Mouse (Mus musculus) T-helper 2 cell (primary cell): ENCODE measurements around the gene Clec4f.
"Not testable (repeated sequence)": the region's sequence is repeated elsewhere in the genome, so short reads cannot be mapped to it uniquely, and the experiment has no call there.

Experiments
- in situ Hi-C: fragments of 300-600 bp; cut with MboI, MseI; formaldehyde crosslinking; loops from one replicate; pipeline ENCODE4 v1.15.1; 2025; ENCODE audit warnings: high pct_unique_total_duplicates

Clec4f gene

GRCm38 (mm10) chr6:83634106-83634505 is 21.9 kb downstream of the Clec4f start:
- in situ Hi-C loops, result not testable (repeated sequence)

GRCm38 (mm10) chr6:83631815-83632214 is 24.2 kb downstream of the Clec4f start:
- in situ Hi-C loops, result no loop called here

GRCm38 (mm10) chr6:83626781-83627180 is 29.2 kb downstream of the Clec4f start:
- in situ Hi-C loops, result no loop called here

GRCm38 (mm10) chr6:83619955-83620354 is 36.0 kb downstream of the Clec4f start:
- in situ Hi-C loops, result no loop called here

- in situ Hi-C loops, result no loop called here
Measured at GRCm38 (mm10) chr6:83617581-83618335, 38.2 kb downstream of the Clec4f start.

- in situ Hi-C loops, result no loop called here
Measured at GRCm38 (mm10) chr6:83616512-83616911, 39.5 kb downstream of the Clec4f start.

- in situ Hi-C loops, result no loop called here
Measured at GRCm38 (mm10) chr6:83614469-83614868, 41.5 kb downstream of the Clec4f start.

GRCm38 (mm10) chr6:83612976-83613375 is 43.0 kb downstream of the Clec4f start:
- in situ Hi-C loops, result no loop called here

GRCm38 (mm10) chr6:83599636-83600174 is 56.3 kb downstream of the Clec4f start:
- in situ Hi-C loops, result loop anchor here (5.0 kb wide), 1 partner anchor 53 kb away; no protein-coding TSS in a partner anchor

- in situ Hi-C loops, result no loop called here
Measured at GRCm38 (mm10) chr6:83599060-83599550, 56.9 kb downstream of the Clec4f start.

- in situ Hi-C loops, result no loop called here
Measured at GRCm38 (mm10) chr6:83598646-83599045, 57.3 kb downstream of the Clec4f start.

- in situ Hi-C loops, result no loop called here
Measured at GRCm38 (mm10) chr6:83597988-83598387, 58.0 kb downstream of the Clec4f start.

- in situ Hi-C loops, result no loop called here
Measured at GRCm38 (mm10) chr6:83595035-83595434, 61.0 kb downstream of the Clec4f start.
